Mouse (Mus musculus) G1E (cell line): Measurements from ENCODE around the gene Fn1. TPM values are rescaled to one million over a fixed set of nuclear protein-coding genes. Genes with fewer than 3 reads are reported as not detected.
A peak's percentile ranks its signal among the peaks of the same experiment; 100 is the strongest.

Source experiments
- ATAC-seq: 2 replicates; pipeline ENCODE4 v1.8.0; 2016; ENCODE audit warnings: mild to moderate bottlenecking; ENCODE audit not compliant: insufficient number of reproducible peaks, poor library complexity, low FRiP score, severe bottlenecking; ENCODE audit errors: extremely low read depth
- DNase-seq: peaks from one replicate; pipeline ENCODE4 v3.0.0; 2012; ENCODE audit warnings: low spot score
- H3K27me3 ChIP-seq: 2 replicates; pipeline ENCODE4 v1.6.1; 2012; ENCODE audit warnings: mild to moderate bottlenecking, low read length, inconsistent platforms; ENCODE audit not compliant: insufficient read depth
- H3K36me3 ChIP-seq: replicated peaks from 2 replicates; pipeline ENCODE3; 2012; ENCODE audit warnings: mild to moderate bottlenecking, inconsistent platforms
- H3K4me1 ChIP-seq: 2 replicates; pipeline ENCODE4 v1.6.1; 2012; ENCODE audit warnings: low read depth, low read length, inconsistent platforms, mixed read lengths; ENCODE audit not compliant: insufficient read depth
- H3K4me3 ChIP-seq: 2 replicates; pipeline ENCODE4 v1.5.1; 2012; ENCODE audit warnings: low read depth, mild to moderate bottlenecking, inconsistent platforms, low read length, moderate library complexity, mixed read lengths
- H3K9me3 ChIP-seq: replicated peaks from 2 replicates; pipeline ENCODE4 v1.6.1; 2012; ENCODE audit warnings: inconsistent platforms
- CTCF ChIP-seq: IDR thresholded peaks from 2 replicates; pipeline ENCODE4 v1.5.1; 2012; ENCODE audit warnings: low read depth, low read length, inconsistent platforms, mixed read lengths
- GATA1 ChIP-seq: IDR thresholded peaks from 2 replicates; pipeline ENCODE4 v1.6.1; 2012; ENCODE audit warnings: borderline replicate concordance, low read length, inconsistent platforms, mixed read lengths
- GATA2 ChIP-seq: IDR thresholded peaks from 2 replicates; pipeline ENCODE4 v1.6.1; 2012; ENCODE audit warnings: low read depth, low read length, inconsistent platforms, borderline replicate concordance
- POLR2AphosphoS5 ChIP-seq: IDR thresholded peaks from 2 replicates; pipeline ENCODE4 v1.6.1; 2012; ENCODE audit warnings: low read depth, low read length, inconsistent platforms; ENCODE audit not compliant: insufficient replicate concordance
- TAL1 ChIP-seq: conservative IDR thresholded peaks from 2 replicates; pipeline ENCODE4 v1.6.1; 2012; ENCODE audit warnings: low read depth, low read length, inconsistent platforms, mixed read lengths
- polyA plus RNA-seq: library from polyadenylated mRNA; stranded (reverse); fragments of >175 nt; gene quantifications from 2 replicates; pipeline ENCODE4 v1.2.3, GENCODE M21; 2012
- total RNA-seq, 2 experiments: library from RNA; stranded (forward) in 1 of 2; stranded (reverse) in 1 of 2; fragments of 200-1000 nt in 1 of 2; fragments of >200 nt in 1 of 2; fragmentation: Nextera tagmentation in 1 of 2; gene quantifications; 2 replicates each; pipeline ENCODE4 v1.2.3; 2014 to 2017

Fn1 gene
- total and polyA plus RNA-seq, 3 experiments, result 0.01 to 0.98 TPM; not detected in 1

- H3K4me3 ChIP-seq, result no peak overlapping the region; the same call in 1 of the 2 replicates
- H3K9me3 ChIP-seq, result no peaks in the 10 kb centered on the region
- H3K27me3 ChIP-seq, result no peaks in the 10 kb centered on the region
- TF ChIP-seq CTCF, result no peak
- TF ChIP-seq TAL1, result no peak
- TF ChIP-seq GATA1, result no peak
- no peak for TF ChIP-seq GATA2
- no peak for TF ChIP-seq POLR2AphosphoS5
- ATAC-seq (no peak), DNase-seq (no peak)
- peaks cover 25% of the 10 kb centered on the region for H3K4me1 ChIP-seq
- peaks cover 97% of the 10 kb centered on the region for H3K36me3 ChIP-seq
These were observed 85.0 kb downstream of the Fn1 start for GRCm38 (mm10) chr1:71567884-71568605.

GRCm38 (mm10) chr1:71564291-71564690 lies 88.7 kb downstream of the Fn1 start:
- ATAC-seq (no peak), DNase-seq (no peak)
- TF ChIP-seq GATA1, result no peak
- TF ChIP-seq GATA2, result no peak
- no peak for TF ChIP-seq CTCF
- TF ChIP-seq POLR2AphosphoS5, result no peak
- H3K4me1 ChIP-seq, result peaks cover 42% of the 10 kb centered on the region
- no peaks in the 10 kb centered on the region for H3K9me3 ChIP-seq
- H3K4me3 ChIP-seq, result no peak overlapping the region
- no peaks in the 10 kb centered on the region for H3K27me3 ChIP-seq
- H3K36me3 ChIP-seq, result peaks cover 96% of the 10 kb centered on the region

GRCm38 (mm10) chr1:71560626-71561025 lies 92.4 kb downstream of the Fn1 start:
- DNase-seq, result no peak
- H3K36me3 ChIP-seq, result peaks cover 73% of the 10 kb centered on the region

GRCm38 (mm10) chr1:71556688-71557612 lies 96.0 kb downstream of the Fn1 start, which contains the start of gene Atic:
TSS of gene Atic (plus strand) at chr1:71557150.
- H3K9me3 ChIP-seq, result no peaks in the 10 kb centered on the region
- ATAC-seq (peak; percentile 96), DNase-seq (peak; percentile 99)
- H3K4me1 ChIP-seq, result peaks cover 35% of the 10 kb centered on the region
- H3K36me3 ChIP-seq, result peaks cover 38% of the 10 kb centered on the region
- H3K4me3 ChIP-seq, result peak within 1 kb of the TSS; percentile 82
- H3K27me3 ChIP-seq, result peaks cover 3% of the 10 kb centered on the region; the same call in 1 of the 2 replicates
- TF ChIP-seq POLR2AphosphoS5, result peak; percentile 63; the same call in 1 of the 2 replicates
- TF ChIP-seq GATA1, result no peak

More at GRCm38 (mm10) chr1:71560626-71561025, 92.4 kb downstream of the Fn1 start:
- H3K4me3 ChIP-seq, result no peak overlapping the region
- peaks cover 35% of the 10 kb centered on the region for H3K4me1 ChIP-seq
- no peaks in the 10 kb centered on the region for H3K9me3 ChIP-seq
- H3K27me3 ChIP-seq, result no peaks in the 10 kb centered on the region
- no peak for ATAC-seq
- no peak for TF ChIP-seq GATA2
- TF ChIP-seq POLR2AphosphoS5, result no peak
- TF ChIP-seq TAL1, result no peak
- TF ChIP-seq CTCF, result no peak
- TF ChIP-seq GATA1, result no peak

- no peak for TF ChIP-seq CTCF
- TF ChIP-seq GATA1, result no peak
- TF ChIP-seq POLR2AphosphoS5, result no peak
- TF ChIP-seq TAL1, result no peak
- TF ChIP-seq GATA2, result no peak
- DNase-seq (no peak), ATAC-seq (no peak)
- Histone ChIP-seq H3K36me3 (no peaks in the 10 kb centered on the region), H3K4me1 (no peaks in the 10 kb centered on the region; the same call in 1 of the 2 replicates), H3K27me3 (peaks cover 25% of the 10 kb centered on the region), H3K9me3 (no peaks in the 10 kb centered on the region), H3K4me3 (no peak overlapping the region)
These were observed 102.3 kb downstream of the Fn1 start for GRCm38 (mm10) chr1:71550626-71551195.

- no peak for TF ChIP-seq POLR2AphosphoS5
- no peak for TF ChIP-seq CTCF
- no peak for TF ChIP-seq GATA2
- TF ChIP-seq GATA1, result no peak
- TF ChIP-seq TAL1, result no peak
- no peaks in the 10 kb centered on the region for H3K9me3 ChIP-seq
- no peaks in the 10 kb centered on the region for H3K4me1 ChIP-seq
- H3K27me3 ChIP-seq, result peaks cover 2% of the 10 kb centered on the region
- ATAC-seq (no peak), DNase-seq (no peak)
- H3K36me3 ChIP-seq, result no peaks in the 10 kb centered on the region
- H3K4me3 ChIP-seq, result no peak overlapping the region
These were observed 112.6 kb downstream of the Fn1 start for GRCm38 (mm10) chr1:71540437-71540836.
